Mouse (Mus musculus) C2C12 (cell line): Measurements from ENCODE around the gene Ebf1. TPM values are rescaled to one million over a fixed set of nuclear protein-coding genes. Genes with fewer than 3 reads are reported as not detected.

Experiments
- H3K27me3 ChIP-seq: one replicate; pipeline ENCODE4 v1.6.1; 2011; ENCODE audit not compliant: control insufficient read depth, insufficient read depth, insufficient read length
- H3K36me3 ChIP-seq: one replicate; pipeline ENCODE4 v1.6.1; 2011; ENCODE audit not compliant: control insufficient read depth, insufficient read depth
- H3K4me3 ChIP-seq: one replicate; pipeline ENCODE4 v1.5.1; 2011; ENCODE audit warnings: mild to moderate bottlenecking, control low read depth; ENCODE audit not compliant: poor library complexity, insufficient read depth, severe bottlenecking
- H3K79me2 ChIP-seq: one replicate; pipeline ENCODE4 v1.6.1; 2011; ENCODE audit not compliant: control insufficient read depth, insufficient read depth
- H3K79me3 ChIP-seq: one replicate; pipeline ENCODE4 v1.6.1; 2011; ENCODE audit warnings: low read depth, control low read depth
- H3ac ChIP-seq: one replicate; pipeline ENCODE3; 2011; ENCODE audit warnings: low read depth; ENCODE audit not compliant: control insufficient read depth, insufficient read length
- CEBPB ChIP-seq: IDR thresholded peaks from one replicate; pipeline ENCODE4 v1.6.1; 2011; ENCODE audit warnings: low read depth, mild to moderate bottlenecking, control low read depth, moderate library complexity
- CTCF ChIP-seq: IDR thresholded peaks from one replicate; pipeline ENCODE4 v1.5.1; 2011; ENCODE audit not compliant: control insufficient read depth, insufficient read depth, insufficient read length
- FOSL1 ChIP-seq: IDR thresholded peaks from one replicate; pipeline ENCODE4 v1.8.0; 2011; ENCODE audit warnings: mild to moderate bottlenecking, low read length; ENCODE audit not compliant: poor library complexity, insufficient read depth, severe bottlenecking
- MAX ChIP-seq: IDR thresholded peaks from one replicate; pipeline ENCODE4 v1.6.1; 2011; ENCODE audit warnings: mild to moderate bottlenecking, control low read depth
- MYOD1 ChIP-seq: IDR thresholded peaks from one replicate; pipeline ENCODE4 v1.6.1; 2011; ENCODE audit warnings: low read depth; ENCODE audit not compliant: control insufficient read depth, insufficient read length
- MYOG ChIP-seq: IDR thresholded peaks from one replicate; pipeline ENCODE4 v1.6.1; 2011; ENCODE audit not compliant: control insufficient read depth, insufficient read length; ENCODE audit errors: extremely low read depth
- USF1 ChIP-seq: IDR thresholded peaks from one replicate; pipeline ENCODE4 v1.6.1; 2011; ENCODE audit warnings: low read depth, mild to moderate bottlenecking, control low read depth, moderate library complexity
- polyA plus RNA-seq: library from polyadenylated mRNA; unstranded; fragments of >200 nt; fragmentation: generic; extraction: Trizol; gene quantifications from one replicate; pipeline ENCODE4 v1.2.1, GENCODE M21; 2012; ENCODE audit warnings: missing spikeins

The Ebf1 gene
- polyA plus RNA-seq, 1 experiment, result 4.3 TPM

GRCm38 (mm10) chr11:44701221-44701810, 84.2 kb downstream of the Ebf1 start:
- TF ChIP-seq MYOG (no peak), USF1 (no peak), CTCF (no peak), FOSL1 (no peak), CEBPB (no peak), MAX (no peak)
- no peaks in the 10 kb centered on the region for H3K79me3 ChIP-seq
- no peaks in the 10 kb centered on the region for H3K79me2 ChIP-seq
- H3ac ChIP-seq, result no peak overlapping the region
- no peak overlapping the region for H3K4me3 ChIP-seq
- H3K36me3 ChIP-seq, result no peaks in the 10 kb centered on the region
- no peaks in the 10 kb centered on the region for H3K27me3 ChIP-seq

- no peaks in the 10 kb centered on the region for H3K27me3 ChIP-seq
- no peak overlapping the region for H3K4me3 ChIP-seq
- no peaks in the 10 kb centered on the region for H3K79me3 ChIP-seq
- no peak for TF ChIP-seq MAX
- TF ChIP-seq CEBPB, result no peak
- no peak for TF ChIP-seq MYOD1
- TF ChIP-seq USF1, result no peak
- no peak for TF ChIP-seq CTCF
- TF ChIP-seq MYOG, result no peak
- TF ChIP-seq FOSL1, result no peak
- H3K36me3 ChIP-seq, result no peaks in the 10 kb centered on the region
- no peaks in the 10 kb centered on the region for H3K79me2 ChIP-seq
- no peak overlapping the region for H3ac ChIP-seq
Observed at GRCm38 (mm10) chr11:44701864-44702263, 84.7 kb downstream of the Ebf1 start.

GRCm38 (mm10) chr11:44702716-44703486, 85.8 kb downstream of the Ebf1 start:
- Histone ChIP-seq H3K36me3 (no peaks in the 10 kb centered on the region), H3ac (no peak overlapping the region), H3K4me3 (no peak overlapping the region), H3K79me3 (no peaks in the 10 kb centered on the region), H3K79me2 (no peaks in the 10 kb centered on the region), H3K27me3 (no peaks in the 10 kb centered on the region)
- TF ChIP-seq MAX (no peak), MYOD1 (no peak), FOSL1 (no peak), MYOG (no peak), USF1 (no peak), CEBPB (no peak), CTCF (no peak)

DNA sequence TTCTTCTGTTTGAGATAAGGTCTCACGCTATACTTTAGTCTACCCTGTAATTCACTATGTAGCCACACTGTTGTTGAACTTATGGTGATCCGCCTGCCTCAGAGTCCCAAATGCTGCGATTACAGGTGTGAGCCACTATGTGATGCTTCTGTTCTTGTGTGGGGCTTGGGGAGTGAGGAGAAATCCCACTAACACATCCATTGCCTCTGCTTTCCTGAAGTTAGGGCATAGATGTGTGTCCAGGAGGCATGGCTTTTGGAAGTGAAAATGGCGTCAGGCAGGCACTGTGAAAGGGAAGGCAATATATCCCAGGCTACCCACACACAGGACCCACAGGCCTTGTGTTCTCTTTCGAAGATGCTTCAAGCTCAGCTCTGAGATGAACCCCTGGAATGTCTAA, 86.8 kb downstream of the Ebf1 start:
- H3K79me2 ChIP-seq, result no peaks in the 10 kb centered on the region
- no peak overlapping the region for H3K4me3 ChIP-seq
- H3K36me3 ChIP-seq, result no peaks in the 10 kb centered on the region
- no peak for TF ChIP-seq USF1
- no peak for TF ChIP-seq MYOD1
- TF ChIP-seq MYOG, result no peak
- TF ChIP-seq MAX, result no peak
- H3ac ChIP-seq, result no peak overlapping the region
- H3K27me3 ChIP-seq, result no peaks in the 10 kb centered on the region
- H3K79me3 ChIP-seq, result no peaks in the 10 kb centered on the region

GRCm38 (mm10) chr11:44705811-44706210, 88.7 kb downstream of the Ebf1 start:
- no peaks in the 10 kb centered on the region for H3K27me3 ChIP-seq
- no peaks in the 10 kb centered on the region for H3K79me2 ChIP-seq
- H3K36me3 ChIP-seq, result no peaks in the 10 kb centered on the region
- no peak overlapping the region for H3K4me3 ChIP-seq
- no peak overlapping the region for H3ac ChIP-seq
- H3K79me3 ChIP-seq, result no peaks in the 10 kb centered on the region
- TF ChIP-seq MYOD1, result no peak
- TF ChIP-seq USF1, result no peak
- no peak for TF ChIP-seq FOSL1
- no peak for TF ChIP-seq MAX
- TF ChIP-seq CEBPB, result no peak
- TF ChIP-seq CTCF, result no peak
- TF ChIP-seq MYOG, result no peak

DNA sequence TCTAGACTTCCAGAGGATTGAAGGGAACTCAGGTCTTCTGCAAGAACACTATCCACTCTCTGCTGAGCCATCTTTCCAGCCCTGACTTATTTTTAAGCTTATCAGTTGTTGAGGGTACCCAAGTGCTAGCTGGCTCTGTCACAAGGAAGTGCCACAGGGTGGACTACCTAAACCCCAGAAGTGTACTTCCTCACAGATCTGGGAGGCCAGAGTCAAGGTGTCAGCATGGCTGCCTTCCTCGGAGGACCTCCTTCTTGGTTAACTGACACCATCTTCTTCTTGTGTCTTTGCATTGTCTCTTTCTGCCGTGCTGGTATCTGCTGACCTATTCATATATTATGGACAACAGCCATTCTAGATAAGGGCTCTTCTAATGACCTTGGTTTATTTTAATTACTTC, 89.3 kb downstream of the Ebf1 start:
- no peaks in the 10 kb centered on the region for H3K36me3 ChIP-seq
- H3ac ChIP-seq, result no peak overlapping the region
- H3K27me3 ChIP-seq, result no peaks in the 10 kb centered on the region
- no peaks in the 10 kb centered on the region for H3K79me3 ChIP-seq
- no peak overlapping the region for H3K4me3 ChIP-seq
- no peak for TF ChIP-seq MAX
- no peak for TF ChIP-seq MYOD1
- no peak for TF ChIP-seq FOSL1
- no peaks in the 10 kb centered on the region for H3K79me2 ChIP-seq
